Mouse (Mus musculus): ENCODE results near the gene Tmem156. TPM values are rescaled to one million over a fixed set of nuclear protein-coding genes. Genes with fewer than 3 reads are reported as not detected.

Gene Tmem156
- polyA plus RNA-seq (2014; fragmentation: Nextera tagmentation; extraction: Ambion mirVana), result 0.47 and 0.53 TPM in 2 replicates

DNA sequence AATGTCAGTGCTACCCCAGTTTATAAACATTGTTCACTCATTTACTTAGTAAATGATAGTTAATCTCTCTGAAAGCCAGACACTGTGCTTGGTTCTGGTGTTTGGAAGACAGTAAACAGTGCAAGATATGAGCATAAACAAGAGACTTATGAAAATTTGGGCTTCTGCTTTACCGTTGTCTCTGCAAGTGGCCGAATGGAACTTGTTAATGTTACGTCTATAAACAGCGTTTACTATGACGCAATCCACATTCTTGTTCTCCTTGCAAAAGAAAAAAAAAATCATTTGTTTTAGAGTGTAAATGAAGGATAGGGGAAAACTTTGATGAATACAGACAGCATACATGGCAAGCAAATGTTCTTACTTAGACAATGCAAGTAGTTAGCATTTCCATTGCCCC, at the start of gene Tmem156:
TSS of gene Tmem156 (minus strand) at position 212 of the 400 bp plus-strand sequence.
- Histone ChIP-seq H3K36me3 (ENCODE audit: insufficient read depth) (no peaks in the 10 kb centered on the region), H3K27me3 (ENCODE audit: insufficient read depth, low read length) (no peaks in the 10 kb centered on the region), H3K4me3 (ENCODE audit: low read depth, low read length) (no peak within 1 kb of the TSS), H3K9me3 (ENCODE audit: low read depth, low read length) (no peaks in the 10 kb centered on the region), H3K4me2 (peak within 1 kb of the TSS; percentile 7), H3K27ac (ENCODE audit: low read depth) (no peak within 1 kb of the TSS), H3K9ac (no peak within 1 kb of the TSS), H3K4me1 (ENCODE audit: insufficient read depth) (no peaks in the 10 kb centered on the region)
- TF ChIP-seq CTCF (IDR thresholded peaks at IDR 0.05; ENCODE audit: low read depth), result no peak
- ATAC-seq (ENCODE audit: insufficient read depth) (no peak), DNase-seq (peak; percentile 64)
- 34% methylated on average over 5 of the region's 5 CpGs for WGBS

DNA sequence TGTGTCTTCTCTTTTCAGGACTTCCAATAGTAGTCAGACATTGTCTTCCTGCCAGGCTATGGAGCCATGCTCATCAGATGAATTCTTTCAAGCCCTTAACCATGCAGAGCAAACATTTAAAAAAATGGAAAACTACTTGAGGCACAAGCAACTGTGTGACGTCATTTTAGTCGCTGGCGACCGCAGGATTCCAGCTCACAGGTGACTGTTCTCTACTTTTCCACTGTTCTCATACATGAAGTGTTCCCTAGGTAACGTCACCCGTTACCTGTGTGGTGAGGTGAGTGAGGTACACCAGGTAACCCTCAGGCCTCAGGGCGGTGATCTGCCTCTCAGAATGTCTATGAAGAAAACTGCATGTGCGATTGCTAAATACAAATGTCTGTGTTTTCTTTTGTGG, 49.3 kb upstream of the Tmem156 start:
- Histone ChIP-seq H3K36me3 (ENCODE audit: insufficient read depth) (peaks cover 25% of the 10 kb centered on the region), H3K27me3 (ENCODE audit: insufficient read depth, low read length) (no peaks in the 10 kb centered on the region), H3K4me2 (no peak overlapping the region), H3K9ac (no peak overlapping the region), H3K9me3 (ENCODE audit: low read depth, low read length) (no peaks in the 10 kb centered on the region), H3K4me1 (ENCODE audit: insufficient read depth) (no peaks in the 10 kb centered on the region), H3K4me3 (ENCODE audit: low read depth, low read length) (no peak overlapping the region), H3K27ac (ENCODE audit: low read depth) (no peak overlapping the region)
- TF ChIP-seq CTCF (IDR thresholded peaks at IDR 0.05; ENCODE audit: low read depth), result no peak
- peak; percentile 53 for DNase-seq
- WGBS, result 66% methylated on average over 8 of the region's 8 CpGs
- ATAC-seq (ENCODE audit: insufficient read depth), result no peak

DNA sequence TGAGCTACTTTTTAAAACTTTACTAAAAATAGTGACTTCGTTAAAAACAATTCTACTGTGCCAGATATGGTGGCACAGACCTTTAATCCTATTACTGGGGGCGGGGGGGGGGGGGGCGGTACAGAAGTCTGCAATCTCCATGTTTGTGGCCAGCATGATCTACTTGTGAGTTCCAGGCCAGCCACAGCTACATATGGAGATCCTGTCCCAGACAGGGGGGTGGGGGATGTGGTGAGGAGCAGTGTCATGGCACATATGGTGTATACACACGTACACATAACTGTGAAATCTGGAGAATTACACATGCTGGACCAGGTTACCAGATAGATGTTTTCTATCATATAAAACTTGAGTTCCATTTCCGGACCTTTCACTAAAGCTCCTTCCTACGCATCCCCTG, 45.1 kb upstream of the Tmem156 start:
- WGBS, result 84% methylated on average over 6 of the region's 6 CpGs
- H3K9me3 ChIP-seq (ENCODE audit: low read depth, low read length), result no peaks in the 10 kb centered on the region
- no peaks in the 10 kb centered on the region for H3K27me3 ChIP-seq (ENCODE audit: insufficient read depth, low read length)
- TF ChIP-seq CTCF (IDR thresholded peaks at IDR 0.05; ENCODE audit: low read depth), result no peak
- H3K4me2 ChIP-seq, result no peak overlapping the region
- H3K27ac ChIP-seq (ENCODE audit: low read depth), result no peak overlapping the region
- no peak for ATAC-seq (ENCODE audit: insufficient read depth)
- no peaks in the 10 kb centered on the region for H3K4me1 ChIP-seq (ENCODE audit: insufficient read depth)
- H3K36me3 ChIP-seq (ENCODE audit: insufficient read depth), result peaks cover 6% of the 10 kb centered on the region; the same call in 1 of the 2 replicates
- no peak for DNase-seq
- no peak overlapping the region for H3K4me3 ChIP-seq (ENCODE audit: low read depth, low read length)
- no peak overlapping the region for H3K9ac ChIP-seq

DNA sequence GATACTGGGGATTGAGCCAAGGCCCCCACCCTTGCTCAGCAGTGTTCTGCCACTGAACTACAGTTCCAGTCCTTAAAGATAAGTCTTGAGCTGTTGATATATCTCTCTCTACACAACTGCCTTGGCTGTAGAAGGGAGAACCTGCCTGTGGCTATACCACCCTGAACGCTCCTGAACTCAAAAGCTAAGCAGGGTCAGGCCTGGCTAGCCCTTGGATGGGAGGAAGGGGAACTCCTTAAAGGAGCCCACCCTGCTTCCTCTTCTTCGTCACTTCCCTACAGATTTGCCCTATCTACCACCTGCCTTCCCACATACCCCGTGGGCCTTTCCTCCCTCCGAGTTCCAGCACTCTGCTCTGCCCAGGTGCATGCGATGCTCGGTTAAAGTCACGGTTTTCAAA, 44.2 kb upstream of the Tmem156 start:
- Histone ChIP-seq H3K4me2 (no peak overlapping the region), H3K27ac (ENCODE audit: low read depth) (no peak overlapping the region), H3K9me3 (ENCODE audit: low read depth, low read length) (no peaks in the 10 kb centered on the region), H3K4me1 (ENCODE audit: insufficient read depth) (no peaks in the 10 kb centered on the region), H3K9ac (no peak overlapping the region), H3K36me3 (ENCODE audit: insufficient read depth) (no peaks in the 10 kb centered on the region), H3K4me3 (ENCODE audit: low read depth, low read length) (no peak overlapping the region), H3K27me3 (ENCODE audit: insufficient read depth, low read length) (no peaks in the 10 kb centered on the region)
- DNase-seq (no peak), ATAC-seq (ENCODE audit: insufficient read depth) (no peak)
- WGBS, result 83% methylated on average over 7 of the region's 7 CpGs
- TF ChIP-seq CTCF (IDR thresholded peaks at IDR 0.05; ENCODE audit: low read depth), result no peak

DNA sequence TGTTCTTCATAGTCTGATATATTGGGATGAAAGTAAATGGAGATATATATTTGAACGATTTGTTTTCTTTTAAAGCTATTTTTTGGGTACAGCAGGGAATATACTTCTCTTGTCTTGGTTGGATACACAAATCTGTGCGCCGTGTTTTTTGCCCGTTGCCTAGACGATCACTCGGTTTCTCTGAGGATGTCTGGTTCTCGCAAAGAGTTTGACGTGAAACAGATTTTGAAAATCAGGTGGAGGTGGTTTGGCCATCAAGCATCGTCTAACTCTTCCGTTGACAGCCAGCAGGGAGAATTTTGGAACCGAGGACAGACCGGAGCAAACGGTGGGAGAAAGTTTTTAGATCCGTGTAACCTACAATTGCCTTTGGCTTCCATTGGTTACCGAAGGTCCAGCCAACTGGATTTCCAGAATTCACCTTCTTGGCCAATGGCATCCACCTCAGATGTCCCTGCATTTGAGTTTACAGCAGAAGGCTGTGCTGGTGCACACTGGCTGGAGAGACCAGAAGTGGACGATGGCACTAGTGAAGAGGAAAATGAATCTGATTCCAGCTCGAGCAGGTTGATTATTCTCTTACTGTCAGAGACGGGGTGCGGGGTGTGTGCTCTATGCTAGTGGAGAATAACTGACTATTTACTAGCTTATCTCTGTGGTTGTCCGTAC, 39.4 kb upstream of the Tmem156 start:
- DNase-seq (peak; percentile 25), ATAC-seq (ENCODE audit: insufficient read depth) (no peak)
- H3K4me2 ChIP-seq, result peak overlapping the region; percentile 72
- H3K4me3 ChIP-seq (ENCODE audit: low read depth, low read length), result peak overlapping the region; percentile 38
- H3K4me1 ChIP-seq (ENCODE audit: insufficient read depth), result no peaks in the 10 kb centered on the region
- no peaks in the 10 kb centered on the region for H3K36me3 ChIP-seq (ENCODE audit: insufficient read depth)
- peak overlapping the region; percentile 52 for H3K9ac ChIP-seq
- TF ChIP-seq CTCF (IDR thresholded peaks at IDR 0.05; ENCODE audit: low read depth), result no peak
- no peaks in the 10 kb centered on the region for H3K27me3 ChIP-seq (ENCODE audit: insufficient read depth, low read length)
- H3K27ac ChIP-seq (ENCODE audit: low read depth), result no peak overlapping the region
- H3K9me3 ChIP-seq (ENCODE audit: low read depth, low read length), result no peaks in the 10 kb centered on the region
- WGBS, result 25% methylated on average over 20 of the region's 20 CpGs

DNA sequence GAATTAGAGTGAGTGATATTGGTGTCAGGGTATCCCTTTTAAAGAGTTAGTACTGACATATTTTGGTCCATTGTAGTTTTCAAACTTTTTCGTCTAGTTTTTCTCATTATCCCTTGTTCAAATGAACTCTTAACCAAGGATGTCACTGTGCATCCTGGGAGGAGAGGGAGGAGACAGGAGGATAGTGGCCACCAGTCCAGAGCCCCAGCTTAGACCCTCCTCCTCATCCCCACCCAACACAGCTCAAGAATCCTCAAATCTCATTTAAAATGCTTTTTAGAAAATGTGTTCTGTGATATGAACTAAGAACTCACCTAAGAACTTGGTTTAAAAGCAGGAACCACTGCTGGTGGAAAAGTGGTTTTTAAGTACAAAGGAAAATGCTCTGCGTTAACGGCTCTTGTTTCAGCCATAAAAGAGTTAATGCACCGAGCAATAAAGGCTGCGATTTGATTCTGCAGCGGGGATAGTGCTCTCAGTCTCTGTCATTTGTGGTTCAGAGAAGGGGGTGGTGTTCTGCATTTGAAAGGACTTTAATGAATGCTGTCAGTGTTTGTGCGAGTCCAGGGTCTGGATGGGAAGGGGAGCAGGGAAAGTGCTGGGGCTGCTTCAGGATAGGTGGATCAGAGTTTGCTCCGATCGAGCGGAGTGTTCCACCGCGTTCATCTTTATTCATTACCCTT, 38.7 kb upstream of the Tmem156 start:
- H3K27ac ChIP-seq (ENCODE audit: low read depth), result no peak overlapping the region
- no peaks in the 10 kb centered on the region for H3K9me3 ChIP-seq (ENCODE audit: low read depth, low read length)
- DNase-seq (peak; percentile 46), ATAC-seq (ENCODE audit: insufficient read depth) (peak; percentile 47; the same call in 1 of the 2 replicates)
- H3K9ac ChIP-seq, result peak overlapping the region; percentile 52
- 12% methylated on average over 12 of the region's 12 CpGs for WGBS
- H3K36me3 ChIP-seq (ENCODE audit: insufficient read depth), result no peaks in the 10 kb centered on the region
- H3K4me2 ChIP-seq, result peak overlapping the region; percentile 72
- TF ChIP-seq CTCF (IDR thresholded peaks at IDR 0.05; ENCODE audit: low read depth), result no peak
- no peaks in the 10 kb centered on the region for H3K27me3 ChIP-seq (ENCODE audit: insufficient read depth, low read length)
- H3K4me3 ChIP-seq (ENCODE audit: low read depth, low read length), result peak overlapping the region; percentile 38
- no peaks in the 10 kb centered on the region for H3K4me1 ChIP-seq (ENCODE audit: insufficient read depth)

DNA sequence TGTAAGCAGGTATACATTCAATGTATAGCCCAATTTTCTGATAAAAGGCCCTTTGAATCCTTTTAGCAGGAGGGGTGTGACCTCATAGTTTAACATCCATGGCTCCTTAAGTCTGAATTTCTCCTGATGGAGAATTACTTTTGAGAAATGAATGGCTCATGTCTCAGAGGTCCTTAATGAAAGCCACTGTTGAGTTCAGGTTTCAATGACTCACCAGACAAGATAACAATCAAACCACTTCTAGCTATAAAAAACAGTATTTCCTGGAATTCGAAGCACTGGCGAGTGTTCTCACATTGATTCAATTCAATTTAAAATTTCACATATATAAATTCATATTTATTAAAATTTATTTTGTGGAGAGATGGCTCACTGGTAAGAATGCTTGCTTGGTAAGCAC, 36.5 kb upstream of the Tmem156 start:
- H3K36me3 ChIP-seq (ENCODE audit: insufficient read depth), result no peaks in the 10 kb centered on the region
- no peak overlapping the region for H3K27ac ChIP-seq (ENCODE audit: low read depth)
- ATAC-seq (ENCODE audit: insufficient read depth) (no peak), DNase-seq (no peak)
- H3K9ac ChIP-seq, result no peak overlapping the region
- H3K9me3 ChIP-seq (ENCODE audit: low read depth, low read length), result no peaks in the 10 kb centered on the region
- H3K4me1 ChIP-seq (ENCODE audit: insufficient read depth), result no peaks in the 10 kb centered on the region
- TF ChIP-seq CTCF (IDR thresholded peaks at IDR 0.05; ENCODE audit: low read depth), result no peak
- no peaks in the 10 kb centered on the region for H3K27me3 ChIP-seq (ENCODE audit: insufficient read depth, low read length)
- H3K4me2 ChIP-seq, result no peak overlapping the region
- no peak overlapping the region for H3K4me3 ChIP-seq (ENCODE audit: low read depth, low read length)
- 79% methylated on average over 2 of the region's 2 CpGs for WGBS

All from lung, embryonic 14.5 days (tissue).